Comparison of ENCODE assay signal across 11 mouse cellular contexts in the genomic region with DNA sequence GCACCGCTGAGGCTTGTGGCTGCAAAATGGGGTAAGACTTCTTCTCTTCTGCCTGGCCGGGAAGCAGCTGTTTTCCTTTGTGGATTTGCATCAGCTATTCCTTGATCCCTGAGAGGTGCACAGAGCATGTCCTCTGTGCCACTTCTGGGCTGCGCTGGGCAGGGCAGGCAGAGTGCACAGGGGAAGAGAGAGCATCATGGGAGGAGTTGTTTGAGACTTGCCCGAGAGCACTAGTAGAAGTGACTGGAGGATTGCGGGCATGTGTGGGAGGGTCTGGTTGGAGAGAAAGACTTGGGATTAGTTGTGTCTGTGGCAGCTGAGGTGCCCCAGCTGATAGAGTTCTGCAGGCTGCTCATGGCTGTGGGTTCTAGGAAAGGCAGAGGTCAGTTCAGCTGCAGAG. TPM values are rescaled to one million over a fixed set of nuclear protein-coding genes. Genes with fewer than 3 reads are reported as not detected.
A peak's percentile ranks its signal among the peaks of the same experiment; 100 is the strongest.
DNase-seq lines count a peak whose midpoint lies in the region; ATAC-seq and TF ChIP-seq lines count a peak whose summit lies in the region.
"Had no signal": no experiment of that assay in that cellular context is flagged by ENCODE, and none has a peak within 500 bp of the region (broad histone marks: within the 10 kb centered on the region; RNA-seq: fewer than 3 reads in every experiment).

No protein-coding gene starts in this region.

- WGBS in heart, embryonic 10.5 days, result 47% methylated on average over 5 of the region's 5 CpGs
- 36% methylated on average over 5 of the region's 5 CpGs for WGBS in kidney, postnatal 0 days
- 69% methylated on average over 5 of the region's 5 CpGs for WGBS in embryonic facial prominence, embryonic 10.5 days
- 66% methylated on average over 5 of the region's 5 CpGs for WGBS in liver, embryonic 11.5 days

- peaks cover 38% of the 10 kb centered on the region for H3K4me1 ChIP-seq in heart, embryonic 10.5 days
- peaks cover 22% of the 10 kb centered on the region; the same call in 1 of the 2 replicates for H3K4me1 ChIP-seq in kidney, postnatal 0 days (replicated peaks; ENCODE audit: insufficient read depth, low read length)
- peaks cover 46% of the 10 kb centered on the region for H3K4me1 ChIP-seq in embryonic facial prominence, embryonic 10.5 days
- H3K4me1 ChIP-seq in liver, embryonic 11.5 days (replicated peaks; ENCODE audit: control insufficient read depth, insufficient read depth, low read length), result peaks cover 3% of the 10 kb centered on the region

- peak overlapping the region; percentile 41 for H3K4me2 ChIP-seq in kidney, postnatal 0 days (ENCODE audit: low read length)
- peak overlapping the region; percentile 19; the same call in 1 of the 2 replicates for H3K4me2 ChIP-seq in liver, embryonic 11.5 days

- H3K4me3 ChIP-seq in heart, embryonic 10.5 days, result peak overlapping the region; percentile 15; the same call in 1 of the 2 replicates
- 0 out of 2 replicates have a peak overlapping the region, but pooled peaks have one; percentile 2 for H3K4me3 ChIP-seq in kidney, postnatal 0 days (replicated peaks; ENCODE audit: low read depth, low read length)
- H3K4me3 ChIP-seq in embryonic facial prominence, embryonic 10.5 days, result peak overlapping the region; percentile 25; the same call in 1 of the 2 replicates
- H3K4me3 ChIP-seq in liver, embryonic 11.5 days (ENCODE audit: low read depth, low read length), result no peak overlapping the region

- H3K27ac ChIP-seq in heart, embryonic 10.5 days, result peak overlapping the region; percentile 64; the same call in 1 of the 2 replicates
- peak overlapping the region; percentile 54; the same call in 1 of the 2 replicates for H3K27ac ChIP-seq in kidney, postnatal 0 days
- peak overlapping the region; percentile 68 for H3K27ac ChIP-seq in embryonic facial prominence, embryonic 10.5 days (replicated peaks)
- H3K27ac ChIP-seq in liver, embryonic 11.5 days (ENCODE audit: low read depth, low read length), result no peak overlapping the region

- H3K36me3 ChIP-seq in heart, embryonic 10.5 days, result 0 out of 2 replicates have a peak, but pooled peaks cover 9% of the 10 kb centered on the region
- no peaks in the 10 kb centered on the region for H3K36me3 ChIP-seq in kidney, postnatal 0 days (ENCODE audit: insufficient read depth, low read length)
- peaks cover 8% of the 10 kb centered on the region; the same call in 1 of the 2 replicates for H3K36me3 ChIP-seq in embryonic facial prominence, embryonic 10.5 days (replicated peaks)
- H3K36me3 ChIP-seq in liver, embryonic 11.5 days (ENCODE audit: control insufficient read depth, insufficient read depth, low read length), result 0 out of 2 replicates have a peak, but pooled peaks cover 2% of the 10 kb centered on the region

- no peaks in the 10 kb centered on the region for H3K27me3 ChIP-seq in heart, embryonic 10.5 days (ENCODE audit: insufficient read depth, poor library complexity, severe bottlenecking)
- no peaks in the 10 kb centered on the region for H3K27me3 ChIP-seq in kidney, postnatal 0 days (ENCODE audit: insufficient read depth, low read length)
- H3K27me3 ChIP-seq in embryonic facial prominence, embryonic 10.5 days (replicated peaks; ENCODE audit: low read depth, poor library complexity, severe bottlenecking), result no peaks in the 10 kb centered on the region
- no peaks in the 10 kb centered on the region for H3K27me3 ChIP-seq in liver, embryonic 11.5 days (replicated peaks; ENCODE audit: control insufficient read depth, insufficient read depth, low read length)

- H3K9ac ChIP-seq in kidney, postnatal 0 days (ENCODE audit: low read depth, low read length), result peak overlapping the region; percentile 43; the same call in 1 of the 2 replicates
- no peak overlapping the region for H3K9ac ChIP-seq in liver, embryonic 11.5 days (ENCODE audit: low read depth, low read length)

- H3K9me3 ChIP-seq in heart, embryonic 10.5 days, result no peaks in the 10 kb centered on the region
- no peaks in the 10 kb centered on the region for H3K9me3 ChIP-seq in kidney, postnatal 0 days (replicated peaks; ENCODE audit: low read length)
- no peaks in the 10 kb centered on the region for H3K9me3 ChIP-seq in embryonic facial prominence, embryonic 10.5 days
- H3K9me3 ChIP-seq in liver, embryonic 11.5 days (ENCODE audit: control insufficient read depth, low read length), result no peaks in the 10 kb centered on the region

- ATAC-seq in kidney, postnatal 0 days (replicated peaks; ENCODE audit: low FRiP score, low read depth), result no peak
- no peak for ATAC-seq in liver, embryonic 11.5 days (replicated peaks; ENCODE audit: low FRiP score)

- TF ChIP-seq CTCF in kidney, postnatal 0 days (IDR thresholded peaks at IDR 0.05; ENCODE audit: low read depth), result no peak

- no peak for DNase-seq in heart, embryonic 10.5 days (ENCODE audit: low spot score)
- no peak for DNase-seq in heart, adult 8-10 months (ENCODE audit: low spot score)
- DNase-seq in kidney, postnatal 0 days (ENCODE audit: low spot score), result peak; percentile 72
- no peak for DNase-seq in kidney, adult 11 months
- no peak for DNase-seq in embryonic facial prominence, embryonic 10.5 days (ENCODE audit: low spot score)
- DNase-seq in liver, embryonic 11.5 days (ENCODE audit: low spot score), result no peak
- DNase-seq in spleen, adult 18-20 months, result no peak
- DNase-seq in frontal cortex, postnatal 14 days (ENCODE audit: low spot score in 2 of 2), result no peak
- DNase-seq: adrenal gland, postnatal 14 days; cerebellum, adult 11-12 months had no signal

RNA-seq across cellular contexts. Expression of gene Arrb1, which starts 35.4 kb away (rescaled TPM):
- 13.1 and 17.9 TPM in 2 replicates for polyA plus RNA-seq in heart, embryonic 10.5 days (2016; fragmentation: Nextera tagmentation; extraction: Ambion mirVana)
- 10 to 100 TPM; 16.2 to 28.4 (median 19.5) TPM for total RNA-seq in heart, adult 8-10 months (2022)
- polyA plus RNA-seq in kidney, postnatal 0 days (2015; fragmentation: Nextera tagmentation; extraction: Ambion mirVana), result 6.6 and 7.6 TPM in 2 replicates
- 12.6 and 13.7 TPM in 2 replicates for polyA plus RNA-seq in embryonic facial prominence, embryonic 10.5 days (2016; fragmentation: Nextera tagmentation; extraction: Ambion mirVana)
- 27.9 and 28.9 TPM in 2 replicates for polyA plus RNA-seq in liver, embryonic 11.5 days (2014; fragmentation: Nextera tagmentation; extraction: Ambion mirVana)

RNA-seq across cellular contexts. Expression of gene Tpbgl, which starts 56.2 kb away (rescaled TPM):
- 0.89 and 1.2 TPM in 2 replicates for polyA plus RNA-seq in heart, embryonic 10.5 days (2016; fragmentation: Nextera tagmentation; extraction: Ambion mirVana)
- 1 to 10 TPM; 2.8 to 3.4 (median 3.1) TPM for total RNA-seq in heart, adult 8-10 months (2022)
- 0.51 and 0.63 TPM in 2 replicates for polyA plus RNA-seq in kidney, postnatal 0 days (2015; fragmentation: Nextera tagmentation; extraction: Ambion mirVana)
- polyA plus RNA-seq in embryonic facial prominence, embryonic 10.5 days (2016; fragmentation: Nextera tagmentation; extraction: Ambion mirVana), result 0.55 and 0.60 TPM in 2 replicates
- polyA plus RNA-seq in liver, embryonic 11.5 days (2014; fragmentation: Nextera tagmentation; extraction: Ambion mirVana), result 0.53 and 0.78 TPM in 2 replicates
- polyA plus RNA-seq: C2C12 had no signal
